Mouse (Mus musculus): ENCODE data around the gene H2-Q7.
"Not testable (repeated sequence)": the region's sequence is repeated elsewhere in the genome, so short reads cannot be mapped to it uniquely, and the experiment has no call there.

- TF ChIP-seq GATA1, TAL1 (IDR thresholded peaks at IDR 0.05; ENCODE audit: low read length): not testable (repeated sequence)
Measured at GRCm38 (mm10) chr17:35444510-35444909, 5.6 kb downstream of the H2-Q7 start.
